Comparison of ENCODE assay signal across 9 mouse cellular contexts in the genomic region with DNA sequence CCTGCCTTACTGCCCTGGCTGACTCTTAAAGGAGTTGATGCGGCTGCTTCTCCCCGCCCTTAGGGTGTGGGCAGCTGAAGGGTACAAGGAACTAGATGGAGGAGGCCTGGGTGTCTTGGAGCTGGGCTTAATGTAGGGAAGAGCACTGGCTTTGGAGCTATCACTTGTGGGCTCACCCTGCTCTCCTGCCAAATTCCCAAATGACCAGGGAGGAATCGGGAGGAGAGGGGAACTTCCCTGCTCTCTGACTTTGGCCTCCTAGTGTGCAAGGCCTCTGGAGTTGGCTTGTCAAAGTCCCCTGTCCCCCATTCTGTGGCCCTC. TPM values are rescaled to one million over a fixed set of nuclear protein-coding genes. Genes with fewer than 3 reads are reported as not detected.
A peak's percentile ranks its signal among the peaks of the same experiment; 100 is the strongest.
DNase-seq lines count a peak whose midpoint lies in the region; ATAC-seq and TF ChIP-seq lines count a peak whose summit lies in the region.
"Had no signal": no experiment of that assay in that cellular context is flagged by ENCODE, and none has a peak within 500 bp of the region (broad histone marks: within the 10 kb centered on the region; RNA-seq: fewer than 3 reads in every experiment).

No protein-coding gene starts in this region.

- TF ChIP-seq CTCF in gastrocnemius, adult 2 months (IDR thresholded peaks at IDR 0.05), result no peak
- no peak for TF ChIP-seq CTCF in thymus, adult 2 months (IDR thresholded peaks at IDR 0.05; ENCODE audit: borderline replicate concordance, control insufficient read depth, extremely low read depth, insufficient read depth, low read length, poor library complexity)

- no peak for ATAC-seq in liver, embryonic 16.5 days (ENCODE audit: low read depth)
- no peak for ATAC-seq in erythroid progenitor cell, adult 5-6 weeks (replicated peaks; ENCODE audit: low FRiP score, poor library complexity, severe bottlenecking)

- H3K4me3 ChIP-seq in gastrocnemius, adult 2 months, result peak overlapping the region; percentile 85
- H3K4me3 ChIP-seq in thymus, adult 2 months (ENCODE audit: control insufficient read depth, insufficient read depth, low read length), result peak overlapping the region; percentile 46
- H3K4me3 ChIP-seq in liver, embryonic 16.5 days (ENCODE audit: low read depth, low read length), result peak overlapping the region; percentile 57

- H3K4me2 ChIP-seq in liver, embryonic 16.5 days (ENCODE audit: low read depth, low read length), result peak overlapping the region; percentile 47; the same call in 1 of the 2 replicates

- no peak for TF ChIP-seq POLR2A in thymus, adult 2 months (IDR thresholded peaks at IDR 0.05; ENCODE audit: control insufficient read depth, extremely low read depth, insufficient read depth, low read length, poor library complexity)

- H3K36me3 ChIP-seq in thymus, adult 2 months (ENCODE audit: control insufficient read depth, insufficient read depth, low read length), result no peaks in the 10 kb centered on the region
- no peaks in the 10 kb centered on the region for H3K36me3 ChIP-seq in liver, embryonic 16.5 days (ENCODE audit: control insufficient read depth, insufficient read depth)

- peaks cover 8% of the 10 kb centered on the region for H3K4me1 ChIP-seq in thymus, adult 2 months (replicated peaks; ENCODE audit: control insufficient read depth, insufficient read depth, low read length)
- H3K4me1 ChIP-seq in liver, embryonic 16.5 days (ENCODE audit: control insufficient read depth, low read depth, low read length), result no peaks in the 10 kb centered on the region; the same call in none of the 2 replicates

- H3K27me3 ChIP-seq in thymus, adult 2 months (ENCODE audit: control insufficient read depth, insufficient read depth, low read length), result no peaks in the 10 kb centered on the region; the same call in 1 of the 2 replicates
- H3K27me3 ChIP-seq in liver, embryonic 16.5 days (ENCODE audit: control insufficient read depth, insufficient read depth, low read depth, low read length), result peaks cover 49% of the 10 kb centered on the region

- no peaks in the 10 kb centered on the region for H3K9me3 ChIP-seq in liver, embryonic 16.5 days (replicated peaks; ENCODE audit: control insufficient read depth, low read length)

- peak overlapping the region; percentile 8; the same call in 1 of the 2 replicates for H3K9ac ChIP-seq in liver, embryonic 16.5 days (ENCODE audit: low read depth, low read length)

- peak overlapping the region; percentile 82 for H3K27ac ChIP-seq in gastrocnemius, adult 2 months
- H3K27ac ChIP-seq in thymus, adult 2 months (ENCODE audit: control insufficient read depth, insufficient read depth, low read length), result no peak overlapping the region
- H3K27ac ChIP-seq in liver, embryonic 16.5 days (ENCODE audit: low read length), result no peak overlapping the region

- no peak for DNase-seq in gastrocnemius, adult 2 months
- no peak for DNase-seq in gastrocnemius, postnatal 10 days
- DNase-seq in thymus, adult 2 months, result no peak
- no peak for DNase-seq in thymus, postnatal 36 days
- DNase-seq in right cerebral cortex, postnatal 4 days, result no peak
- no peak for DNase-seq in urinary bladder, adult 18-20 months (ENCODE audit: low spot score in 2 of 2)

- 53% methylated on average over 3 of the region's 3 CpGs for WGBS in thymus, adult 2 months
- 28% methylated on average over 3 of the region's 3 CpGs for WGBS in liver, embryonic 16.5 days (ENCODE audit: insufficient replicate concordance)

- intact Hi-C loops in gastrocnemius, adult 2 months (cut with DNase I), result no loop called here

RNA-seq across cellular contexts. Expression of gene Kctd17, which starts 0.7 kb away (rescaled TPM):
- 10 to 100 TPM in 1 of 2 experiments, 1 to 10 TPM in 1; 8.9 to 17.2 TPM for total RNA-seq in gastrocnemius, adult 2 months (2021)
- 10 to 100 TPM; 48.7 to 62.2 TPM for total RNA-seq in gastrocnemius, postnatal 10 days (2021)
- 77.8 and 78.0 TPM in 2 replicates for polyA plus RNA-seq in thymus, adult 2 months (2012; rRNA removed)
- 3.6 and 4.9 TPM in 2 replicates for polyA plus RNA-seq in liver, embryonic 16.5 days (2015; fragmentation: Nextera tagmentation; extraction: Ambion mirVana)
- total RNA-seq in erythroid progenitor cell, adult 5-6 weeks (2015; ENCODE audit: low replicate concordance), result 2.2 and 14.7 TPM in 2 replicates
- not detected in 2 replicates for total RNA-seq in erythroid progenitor cell, adult 5-6 weeks (2017; ENCODE audit: low replicate concordance)

RNA-seq across cellular contexts. Expression of gene Mpst, which starts 22.9 kb away (rescaled TPM):
- 10 to 100 TPM; 61.9 to 66.9 TPM for total RNA-seq in gastrocnemius, adult 2 months (2021)
- 10 to 100 TPM; 34.6 to 40.5 TPM for total RNA-seq in gastrocnemius, postnatal 10 days (2021)
- 188 and 195 TPM in 2 replicates for polyA plus RNA-seq in thymus, adult 2 months (2012; rRNA removed)
- 5.9 and 7.5 TPM in 2 replicates for polyA plus RNA-seq in liver, embryonic 16.5 days (2015; fragmentation: Nextera tagmentation; extraction: Ambion mirVana)
- total RNA-seq in erythroid progenitor cell, adult 5-6 weeks (2015; ENCODE audit: low replicate concordance), result 32.8 and 35.2 TPM in 2 replicates
- 45.6 and 67.9 TPM in 2 replicates for total RNA-seq in erythroid progenitor cell, adult 5-6 weeks (2017; ENCODE audit: low replicate concordance)

RNA-seq across cellular contexts. Expression of gene Tst, which starts 23.4 kb away (rescaled TPM):
- total RNA-seq in gastrocnemius, adult 2 months (2021), result 10 to 100 TPM; 18.2 to 18.8 TPM
- 10 to 100 TPM; 18.0 to 23.3 TPM for total RNA-seq in gastrocnemius, postnatal 10 days (2021)
- 44.5 and 58.0 TPM in 2 replicates for polyA plus RNA-seq in thymus, adult 2 months (2012; rRNA removed)
- 240 and 265 TPM in 2 replicates for polyA plus RNA-seq in liver, embryonic 16.5 days (2015; fragmentation: Nextera tagmentation; extraction: Ambion mirVana)
- total RNA-seq in erythroid progenitor cell, adult 5-6 weeks (2015; ENCODE audit: low replicate concordance), result 29.3 and 42.2 TPM in 2 replicates
- total RNA-seq in erythroid progenitor cell, adult 5-6 weeks (2017; ENCODE audit: low replicate concordance), result 15.8 and 20.8 TPM in 2 replicates

RNA-seq across cellular contexts. Expression of gene Tex33, which starts 33.4 kb away (rescaled TPM):
- total RNA-seq in gastrocnemius, adult 2 months (2021), result not detected
- not detected for total RNA-seq in gastrocnemius, postnatal 10 days (2021)
- 0.46 and 0.50 TPM in 2 replicates for polyA plus RNA-seq in thymus, adult 2 months (2012; rRNA removed)
- polyA plus RNA-seq in liver, embryonic 16.5 days (2015; fragmentation: Nextera tagmentation; extraction: Ambion mirVana), result 0.13 TPM in 1 of 2 replicates, not detected in the other
- total RNA-seq in erythroid progenitor cell, adult 5-6 weeks (2015; ENCODE audit: low replicate concordance), result not detected in 2 replicates
- total RNA-seq in erythroid progenitor cell, adult 5-6 weeks (2017; ENCODE audit: low replicate concordance), result not detected in 2 replicates

RNA-seq across cellular contexts. Expression of gene Tmprss6, which starts 39.3 kb away (rescaled TPM):
- not detected for total RNA-seq in gastrocnemius, adult 2 months (2021)
- total RNA-seq in gastrocnemius, postnatal 10 days (2021), result under 1 TPM in 1 of 2 experiments, not detected in 1; 0.38 TPM
- 0.39 and 1.5 TPM in 2 replicates for polyA plus RNA-seq in thymus, adult 2 months (2012; rRNA removed)
- polyA plus RNA-seq in liver, embryonic 16.5 days (2015; fragmentation: Nextera tagmentation; extraction: Ambion mirVana), result 29.6 and 33.7 TPM in 2 replicates
- not detected in 2 replicates for total RNA-seq in erythroid progenitor cell, adult 5-6 weeks (2015; ENCODE audit: low replicate concordance)
- 0.26 TPM in 1 of 2 replicates, not detected in the other for total RNA-seq in erythroid progenitor cell, adult 5-6 weeks (2017; ENCODE audit: low replicate concordance)
- total RNA-seq: layer of hippocampus, postnatal 10 days had no signal
